Mouse (Mus musculus) adrenal gland, postnatal 14 days (tissue): ENCODE data around the gene Rhebl1. TPM values are rescaled to one million over a fixed set of nuclear protein-coding genes. Genes with fewer than 3 reads are reported as not detected.

Experiments
- DNase-seq: peaks from one replicate; pipeline ENCODE4 v3.0.0; 2021; ENCODE audit warnings: mixed read lengths
- total RNA-seq: library from RNA; stranded (reverse); gene quantifications from 2 replicates; pipeline ENCODE4 v1.2.3, GENCODE M21; 2021

The Rhebl1 gene
- total RNA-seq, 1 experiment from 2014 or later: 3.0 TPM

DNA sequence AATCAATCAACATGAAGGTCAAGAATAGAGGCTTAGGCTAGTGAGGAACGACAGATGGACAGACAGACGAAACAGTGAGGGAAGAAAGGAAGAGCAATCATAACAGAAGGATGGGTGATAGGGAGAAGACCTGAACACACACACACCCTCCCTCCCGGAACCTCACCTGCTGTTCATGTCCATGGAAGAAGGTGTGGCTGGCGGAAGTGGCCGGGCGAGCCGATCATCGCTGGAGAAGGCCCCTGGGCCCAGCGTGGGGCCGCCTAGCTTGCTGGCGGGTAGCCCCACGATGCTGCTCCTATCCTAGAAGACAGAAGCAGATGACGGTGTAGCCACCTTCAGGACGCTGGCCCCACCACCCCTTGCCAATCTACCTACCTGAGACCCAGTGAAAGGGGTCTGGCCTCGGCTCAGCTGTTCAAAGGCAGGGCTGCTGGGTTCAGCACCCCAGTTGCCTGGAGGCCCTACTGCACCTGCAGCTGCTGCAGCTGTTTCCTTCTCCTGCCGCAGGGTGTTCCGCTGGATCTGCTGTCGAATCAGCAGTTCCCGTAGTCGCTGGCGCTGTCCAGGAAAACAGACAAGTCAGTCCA, 43.0 kb downstream of the Rhebl1 start:
- DNase-seq: no peak

DNA sequence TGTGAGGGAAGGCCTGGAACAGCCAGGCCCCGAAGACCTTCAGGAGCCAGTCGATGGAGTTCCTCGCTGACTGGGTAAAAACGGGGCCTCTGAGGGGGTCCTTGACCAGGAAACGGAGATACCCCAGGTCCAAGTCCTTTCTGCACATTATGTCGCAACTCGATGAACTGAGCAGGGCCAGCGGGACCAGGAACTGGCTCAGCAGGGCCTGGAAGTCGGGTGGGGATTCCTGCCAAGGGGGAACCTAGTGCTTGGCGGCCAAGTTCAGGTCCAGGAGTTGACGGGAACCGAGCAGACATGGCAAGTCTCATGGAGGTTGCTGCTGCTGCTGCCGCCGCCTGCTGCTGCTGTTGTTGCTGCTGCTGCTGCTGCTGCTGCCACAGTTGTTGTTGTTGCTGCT, 43.7 kb downstream of the Rhebl1 start:
- DNase-seq: peak; percentile 57

DNA sequence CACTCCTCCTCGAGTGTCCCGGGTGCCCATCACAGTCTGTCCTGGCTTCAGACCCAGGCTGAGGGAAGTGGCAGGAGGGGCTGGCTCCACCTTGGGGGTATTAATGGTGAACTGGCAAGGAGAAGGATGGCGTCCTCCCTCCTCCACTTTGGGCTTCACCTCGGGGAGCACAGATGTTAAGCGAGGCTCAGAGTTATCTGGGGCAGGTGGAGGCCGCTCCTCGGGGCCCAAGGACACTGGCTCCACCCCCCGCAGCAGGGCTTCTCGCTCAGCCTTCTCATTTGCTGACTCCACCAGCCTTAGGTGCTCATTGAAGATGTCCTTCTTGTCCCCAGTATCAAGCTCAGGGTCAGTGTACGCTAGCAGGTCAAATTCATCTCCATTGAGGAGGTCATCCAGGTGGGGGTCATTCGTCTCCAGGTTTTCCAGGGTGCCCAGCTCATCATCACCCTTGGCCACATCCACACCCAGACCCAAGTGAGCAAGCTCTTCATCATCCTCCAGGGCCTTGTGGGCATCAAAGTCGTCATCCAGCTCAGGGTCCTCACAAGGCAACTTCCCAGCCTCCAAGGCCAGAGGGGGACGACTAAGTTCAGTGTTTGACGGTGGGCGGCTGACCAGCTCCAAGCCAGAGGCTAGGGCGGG, 44.3 kb downstream of the Rhebl1 start:
- no peak for DNase-seq

DNA sequence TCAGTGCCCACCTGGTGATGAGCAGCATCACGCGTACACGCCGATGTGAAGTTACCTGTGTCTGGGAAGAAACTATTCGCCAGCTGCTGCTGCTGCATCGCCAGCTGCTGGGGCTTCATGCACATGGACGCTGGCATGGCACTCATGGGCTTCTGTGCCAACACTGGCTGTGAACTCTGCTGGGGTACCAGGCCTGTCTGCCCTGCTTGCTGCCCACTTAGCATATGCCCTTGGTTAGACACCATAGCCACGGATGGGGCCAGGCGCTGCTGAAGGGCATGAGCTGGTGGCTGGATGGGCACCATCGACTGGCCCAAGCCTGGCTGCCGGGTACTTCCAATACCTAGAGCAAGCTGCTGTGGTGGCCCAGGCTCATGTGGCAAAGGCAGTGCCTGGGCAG, 45.2 kb downstream of the Rhebl1 start:
- DNase-seq: no peak

DNA sequence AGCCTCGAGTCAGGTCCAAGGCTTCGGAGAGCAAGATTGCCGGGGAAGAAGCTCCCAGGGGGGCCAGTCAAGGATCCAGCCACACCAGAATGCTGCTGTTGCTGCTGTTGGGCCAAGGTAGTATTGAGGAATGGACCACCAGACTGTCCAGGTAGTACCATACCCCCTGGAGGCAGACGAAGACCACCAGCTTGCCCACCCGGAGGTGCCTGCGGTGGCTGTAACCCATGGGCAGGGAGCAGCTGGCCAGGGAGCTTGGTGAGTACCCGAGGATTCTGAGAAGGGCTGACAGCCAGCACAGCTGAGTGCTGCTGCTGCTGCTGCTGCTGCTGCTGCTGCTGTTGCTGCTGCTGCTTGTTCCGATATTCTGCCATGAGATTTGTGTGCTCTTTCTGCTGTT, 48.2 kb downstream of the Rhebl1 start:
- DNase-seq: no peak

DNA sequence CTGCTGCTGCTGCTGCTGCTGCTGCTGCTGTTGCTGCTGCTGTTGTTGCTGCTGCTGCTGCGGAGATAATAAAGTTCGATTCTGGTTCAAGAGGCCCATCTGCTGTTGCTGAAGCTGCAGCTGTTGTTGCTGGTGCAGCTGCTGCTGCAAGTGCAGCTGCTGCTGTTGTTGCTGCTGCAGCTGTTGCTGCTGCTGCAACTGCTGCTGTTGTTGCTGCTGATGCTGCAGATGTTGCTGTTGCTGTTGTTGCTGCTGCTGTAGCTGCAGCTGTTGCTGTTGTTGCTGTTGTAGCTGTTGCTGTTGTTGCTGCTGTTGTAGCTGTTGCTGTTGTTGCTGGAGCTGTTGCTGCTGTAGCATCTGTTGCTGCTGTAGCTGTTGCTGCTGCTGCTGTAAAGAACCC, 49.2 kb downstream of the Rhebl1 start:
- DNase-seq: no peak

DNA sequence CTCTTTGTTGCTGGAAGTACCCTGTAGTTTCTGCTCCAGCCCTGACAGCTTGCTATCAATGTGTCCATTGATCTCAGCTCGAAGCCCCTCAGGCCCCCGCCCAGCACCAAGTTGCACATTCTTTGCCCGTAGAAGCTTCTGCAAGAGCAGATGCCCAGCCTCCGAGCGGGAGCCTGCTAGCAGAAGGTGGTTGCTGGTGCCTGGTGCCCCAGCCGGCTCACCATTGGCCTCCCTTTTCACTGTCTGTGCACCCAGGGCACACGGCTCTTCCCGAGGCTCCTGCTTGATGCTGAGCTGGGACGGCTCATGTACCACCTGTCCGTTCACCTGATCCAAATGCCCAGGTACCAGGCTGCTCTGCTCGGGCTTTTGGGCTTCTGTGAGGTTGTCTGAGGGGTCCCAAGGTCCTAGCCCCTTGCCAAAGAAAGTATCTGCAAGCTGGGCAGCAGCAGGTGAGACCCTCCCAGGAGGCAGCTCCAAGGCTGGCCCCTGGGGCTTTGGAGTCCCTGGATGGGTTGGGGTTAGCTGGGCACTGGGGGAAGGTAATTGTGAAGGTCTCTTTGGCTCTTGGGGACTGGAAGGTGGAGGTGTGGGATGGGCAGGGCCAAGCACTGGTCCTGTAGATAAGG, 50.6 kb downstream of the Rhebl1 start:
- DNase-seq: no peak

DNA sequence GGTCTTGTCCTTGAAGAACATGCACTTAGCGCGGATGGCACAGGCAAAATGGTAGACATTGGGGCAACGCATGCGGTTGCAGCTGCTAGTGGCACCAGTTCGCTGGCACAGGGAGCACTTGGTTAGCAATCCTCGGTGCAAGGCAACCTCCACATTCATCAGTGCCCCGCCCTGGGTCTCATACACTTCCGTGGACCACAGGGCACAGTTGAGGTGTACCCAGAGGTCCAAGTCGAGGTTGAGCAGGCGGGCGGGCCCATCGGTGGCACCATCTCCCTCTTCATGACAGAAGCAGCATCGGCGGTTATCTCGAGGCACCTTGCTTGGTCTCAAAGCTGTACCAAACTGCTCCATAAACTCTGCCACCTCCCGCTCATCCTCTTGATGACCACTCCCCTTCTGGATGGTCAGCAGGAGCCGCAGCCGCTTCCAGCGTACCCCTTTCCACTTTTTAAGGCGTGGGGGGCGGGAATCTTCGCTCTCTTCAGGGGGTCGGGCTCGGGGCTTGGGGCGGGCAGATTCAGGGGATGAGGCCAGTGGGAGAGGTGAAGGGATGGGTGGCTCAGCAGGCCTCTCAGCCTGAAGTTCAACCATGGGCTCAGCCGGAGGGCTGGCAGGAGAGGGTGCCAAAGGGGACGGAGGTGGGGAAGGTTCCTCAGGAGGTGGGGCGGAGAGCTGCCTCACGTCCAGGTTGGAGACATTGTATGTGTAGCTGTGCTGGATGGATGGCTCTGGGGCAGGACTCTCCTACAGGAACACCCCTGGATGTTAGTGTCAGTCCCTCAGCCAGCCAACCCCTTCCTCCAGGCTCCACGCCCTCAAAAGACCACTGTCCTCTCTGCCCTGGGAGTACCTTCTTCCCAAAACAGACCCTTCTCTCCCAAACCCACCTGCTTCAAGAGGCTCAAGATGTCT, 54.4 kb downstream of the Rhebl1 start:
- DNase-seq: no peak

DNA sequence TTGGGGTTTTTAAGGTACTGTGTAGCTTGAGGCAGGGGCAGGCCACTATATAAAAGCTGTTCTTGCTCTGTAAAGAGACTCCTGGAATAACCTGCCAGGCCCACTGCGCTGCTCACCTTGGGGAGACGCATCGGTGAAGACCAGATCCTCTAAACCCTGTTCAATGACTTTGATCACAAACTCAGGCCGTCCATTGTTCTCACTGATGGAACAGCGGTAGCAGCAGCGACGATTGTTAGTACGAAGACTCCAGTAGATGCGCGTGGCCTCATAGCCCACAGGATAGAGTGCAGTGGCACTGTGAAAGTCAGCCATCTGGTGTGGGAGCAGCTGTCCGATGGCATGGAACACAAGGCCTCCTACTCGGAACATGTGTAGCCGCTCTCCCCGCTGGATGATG, 55.2 kb downstream of the Rhebl1 start:
- no peak for DNase-seq

DNA sequence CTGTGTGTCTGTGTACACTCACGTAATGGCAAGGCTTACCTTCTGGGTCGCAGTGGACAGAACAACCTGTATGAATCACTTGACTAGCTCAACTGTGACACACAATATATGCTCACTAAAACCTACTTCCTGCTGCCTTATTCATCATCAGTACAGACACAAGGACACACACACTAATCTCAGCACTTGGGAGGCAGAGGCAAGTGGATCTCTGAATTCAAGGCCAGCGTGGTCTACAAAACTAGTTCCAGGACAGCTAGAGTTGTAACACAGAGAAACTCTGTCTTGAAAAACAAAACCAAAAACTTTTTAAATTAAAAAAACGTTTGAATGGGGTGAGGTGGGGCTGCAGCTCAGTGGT, 56.6 kb downstream of the Rhebl1 start:
- DNase-seq: no peak

DNA sequence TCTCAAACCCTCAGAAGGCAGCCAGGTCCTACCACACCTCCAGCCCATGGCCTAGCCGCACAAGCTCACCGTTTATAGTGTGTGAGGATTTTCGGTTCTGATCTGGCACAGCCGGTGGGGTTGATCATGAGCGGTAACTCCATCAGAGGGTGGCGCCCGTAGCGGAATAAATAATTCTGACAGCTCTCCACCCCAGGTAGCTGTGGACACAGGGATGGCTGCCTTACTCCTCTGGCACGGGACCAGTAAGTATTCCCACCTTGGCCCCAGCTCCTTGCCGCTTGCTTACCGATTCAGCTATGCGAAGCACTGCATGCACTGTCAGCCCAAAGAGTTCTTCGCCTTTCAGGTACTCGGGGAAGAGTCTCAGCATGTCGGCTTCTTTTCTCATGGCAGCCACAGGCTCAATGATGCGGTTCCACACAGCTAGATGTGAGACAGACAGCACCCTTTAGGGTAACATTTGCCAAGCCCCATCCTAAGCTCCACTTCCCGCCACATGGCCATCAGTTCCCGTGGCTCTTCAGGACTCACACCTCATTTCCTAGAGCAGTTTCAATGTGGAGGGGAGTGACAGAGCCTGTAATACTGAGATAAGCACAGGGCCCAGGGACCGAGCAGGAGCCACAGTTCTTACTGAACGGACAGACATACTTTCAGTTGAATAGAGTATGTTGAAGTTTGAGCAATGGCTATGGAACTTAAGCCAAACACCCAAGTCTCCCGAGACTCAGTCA, 57.2 kb downstream of the Rhebl1 start:
- no peak for DNase-seq

DNA sequence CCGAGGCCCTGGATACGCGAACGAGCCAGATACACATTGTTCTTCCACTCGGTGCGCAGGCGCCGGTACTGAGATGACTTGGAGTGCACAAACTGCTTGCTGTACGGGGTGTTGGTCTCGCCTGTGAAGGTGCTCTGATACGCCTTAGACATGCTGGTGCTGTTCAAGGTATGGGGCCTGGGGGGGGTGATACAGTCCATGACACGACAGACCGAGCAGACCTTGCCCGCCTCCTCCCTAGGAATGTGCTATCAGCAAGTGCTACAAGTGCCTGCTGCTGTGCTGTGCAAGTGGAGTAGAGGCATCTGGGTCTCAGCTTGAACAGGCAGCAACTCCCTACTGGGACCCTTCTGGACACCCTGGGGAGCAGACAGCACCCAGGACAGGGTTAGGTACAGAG, 59.0 kb downstream of the Rhebl1 start:
- DNase-seq: no peak

DNA sequence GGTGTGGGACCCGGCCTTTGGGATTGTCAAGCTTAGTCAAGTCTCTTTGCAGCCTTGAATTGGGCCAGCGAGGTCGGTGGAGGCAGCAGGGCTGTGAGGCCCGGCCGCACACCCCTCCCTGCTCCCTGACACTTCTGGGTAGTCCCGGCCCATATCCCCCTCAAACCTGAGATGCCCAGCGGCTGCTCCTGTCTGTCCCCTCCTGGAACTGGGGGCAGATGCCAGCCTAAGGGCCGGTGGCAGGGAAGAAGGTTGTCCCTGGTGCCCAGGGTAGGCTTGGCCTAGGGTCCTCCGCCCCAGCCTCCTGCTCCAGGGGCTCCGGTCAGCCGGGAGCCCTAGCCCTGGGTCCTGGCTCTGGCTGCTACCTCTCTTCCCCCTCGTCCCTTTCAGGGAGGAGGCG, 60.3 kb downstream of the Rhebl1 start:
- no peak for DNase-seq

DNA sequence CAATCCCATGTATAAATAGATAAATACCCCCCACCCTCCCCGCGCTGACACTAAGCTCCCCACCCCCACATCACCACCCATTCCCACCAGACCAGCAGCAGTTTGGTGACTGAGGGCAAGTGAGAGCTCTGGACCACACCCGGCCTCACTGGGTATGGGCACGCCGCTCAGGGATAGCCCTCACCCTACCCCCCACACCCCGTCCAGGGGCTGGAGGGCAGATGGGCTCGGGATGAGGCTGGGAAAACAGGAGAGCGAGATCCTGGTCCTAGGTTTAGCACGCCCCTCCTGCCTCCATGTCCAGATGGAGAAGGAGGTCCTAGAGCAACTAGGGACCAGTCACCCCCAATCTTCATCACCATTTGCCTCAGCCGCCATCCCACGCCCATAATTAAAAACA, 61.1 kb downstream of the Rhebl1 start:
- DNase-seq: no peak

DNA sequence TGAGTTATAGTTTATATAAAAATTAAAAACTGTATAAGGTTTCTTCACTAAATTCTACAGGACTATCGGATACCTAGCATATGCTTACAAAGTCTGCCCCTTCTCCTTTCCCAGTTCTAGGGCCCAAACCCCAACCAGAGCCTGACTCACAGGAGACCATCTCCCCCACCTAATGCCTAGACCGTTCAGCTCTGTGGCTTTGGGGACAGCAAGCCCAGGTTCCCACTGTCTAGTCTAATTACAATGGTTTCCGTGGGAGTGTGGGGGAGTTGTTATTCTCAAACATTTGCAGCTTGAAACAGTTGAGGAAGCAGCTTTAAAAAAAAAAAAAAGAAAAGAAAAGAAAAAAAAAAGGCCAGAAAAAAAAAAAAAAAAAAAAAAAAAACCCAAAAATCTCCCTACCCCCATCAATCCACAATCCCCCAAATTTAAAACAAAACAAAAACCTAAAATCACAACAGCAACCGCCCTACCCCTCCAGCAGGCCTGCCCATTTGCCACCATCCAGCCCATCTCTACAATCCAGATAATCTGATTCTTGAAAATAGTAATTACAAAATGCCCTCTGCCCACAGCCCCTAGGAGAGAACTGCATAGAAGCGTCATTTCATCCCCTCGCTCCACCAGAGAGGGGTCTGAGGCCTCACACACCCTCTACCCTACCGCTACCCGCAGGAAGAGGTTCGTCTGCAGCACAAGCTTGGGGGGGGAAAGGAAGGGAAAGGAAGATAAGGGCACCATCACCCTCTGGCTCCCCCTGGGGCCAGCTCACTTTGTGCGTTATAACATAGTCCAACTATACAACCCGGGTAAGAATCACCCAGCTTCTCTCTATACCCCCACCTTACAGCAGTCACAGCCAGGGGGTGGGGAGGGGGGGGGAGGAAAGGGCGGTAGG, 61.9 kb downstream of the Rhebl1 start:
- DNase-seq: peak; percentile 58

DNA sequence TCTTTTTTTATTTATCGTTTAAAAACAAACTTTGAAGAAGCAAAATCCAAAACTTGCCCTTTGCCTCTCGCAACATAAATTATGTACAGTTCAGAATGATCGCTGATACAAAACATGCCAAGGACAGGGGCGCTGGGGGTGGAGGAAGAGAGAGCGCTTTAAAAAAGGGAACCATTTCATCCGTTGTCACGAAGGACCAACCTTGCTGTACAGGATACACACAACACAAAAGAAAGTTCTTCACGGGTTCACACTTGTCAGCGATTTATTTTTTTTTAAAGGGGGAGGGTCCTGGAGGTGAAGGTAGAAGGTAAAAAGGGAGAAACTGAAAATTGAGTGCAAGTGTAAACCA, 62.7 kb downstream of the Rhebl1 start:
- DNase-seq: no peak

DNA sequence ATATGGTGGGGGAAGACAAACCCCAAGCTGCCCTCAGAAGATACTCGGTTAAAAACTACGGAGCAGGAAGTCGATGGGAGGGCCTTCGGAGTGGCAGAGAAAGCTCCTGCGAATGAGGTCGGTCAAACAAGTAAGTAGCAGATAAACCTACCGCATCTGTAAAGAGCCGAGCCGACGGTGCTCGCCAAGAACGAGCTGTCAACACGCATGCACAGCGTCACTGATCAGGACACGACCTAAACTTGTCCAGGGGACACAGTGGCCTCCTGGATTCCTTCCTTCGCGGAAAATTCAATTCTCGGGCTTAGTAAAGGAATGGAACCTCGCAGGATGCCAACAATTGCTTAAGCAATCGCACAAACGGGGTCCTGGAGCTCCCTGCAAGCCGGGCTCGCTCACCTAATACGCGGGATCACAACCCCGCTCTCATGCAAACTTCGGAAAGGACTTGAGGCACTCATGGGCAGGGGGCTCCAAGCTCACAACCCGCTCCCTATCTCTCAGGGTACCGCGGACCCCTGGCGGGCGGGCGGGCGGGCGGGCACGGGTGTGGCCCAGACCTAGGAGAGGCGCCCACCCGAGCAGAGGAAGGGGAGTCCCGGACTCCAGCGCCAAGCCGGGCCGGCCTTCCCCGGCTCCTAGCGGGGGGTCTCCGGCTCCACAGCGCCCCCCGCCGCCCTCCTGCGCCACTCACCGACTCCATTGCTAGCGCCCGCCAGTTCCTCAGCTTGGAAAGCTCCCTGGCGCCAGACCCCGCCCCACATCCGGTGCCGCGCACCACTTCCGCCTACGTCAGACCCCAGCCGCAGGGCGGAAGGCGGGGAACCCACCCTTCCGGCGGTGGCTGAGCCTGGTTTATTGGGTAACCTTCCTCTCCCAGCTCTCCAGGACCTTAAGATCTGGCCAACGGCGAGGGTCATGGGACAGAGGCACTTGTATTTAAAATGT, 63.3 kb downstream of the Rhebl1 start, which contains the start of gene Prkag1:
Gene Prkag1, minus strand, starts transcription at position 786 of the 948 bp plus-strand sequence.
- DNase-seq: peak; percentile 99
